Mouse (Mus musculus): ENCODE results near the gene Aprt.
"Not testable (repeated sequence)": the region's sequence is repeated elsewhere in the genome, so short reads cannot be mapped to it uniquely, and the experiment has no call there.

The Aprt gene

DNA sequence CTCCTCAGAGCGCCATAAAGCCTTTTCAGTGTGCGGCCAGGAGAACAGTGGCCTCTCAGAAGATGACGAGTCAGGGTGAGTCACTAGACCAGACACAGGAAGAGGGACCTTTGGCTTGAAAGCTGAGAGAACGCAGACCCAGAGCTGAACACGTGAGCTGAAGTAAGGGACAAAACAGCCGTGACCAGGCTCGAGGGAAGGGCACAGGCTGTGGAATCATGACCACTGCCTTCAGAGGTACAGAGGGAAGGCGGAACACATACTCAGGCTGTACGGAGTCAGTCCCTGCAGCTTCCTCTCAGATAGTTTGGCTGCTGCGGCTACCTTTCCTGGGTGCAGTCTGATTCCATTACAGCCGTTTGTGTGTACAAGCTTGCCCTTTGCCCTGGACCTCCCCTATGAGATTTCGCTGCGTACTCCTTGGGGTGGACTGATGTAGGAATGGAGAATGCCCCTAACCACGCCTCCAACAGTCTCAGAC is 8.7 kb upstream of the Aprt start:
- DNase-seq, result no peak

GRCm38 (mm10) chr8:122584981-122585380 is 8.3 kb upstream of the Aprt start:
- no peak for DNase-seq

- DNase-seq, result no peak
These were observed 4.2 kb upstream of the Aprt start for GRCm38 (mm10) chr8:122580926-122581325.

GRCm38 (mm10) chr8:122579196-122579595 is 2.5 kb upstream of the Aprt start:
- DNase-seq, result no peak

DNA sequence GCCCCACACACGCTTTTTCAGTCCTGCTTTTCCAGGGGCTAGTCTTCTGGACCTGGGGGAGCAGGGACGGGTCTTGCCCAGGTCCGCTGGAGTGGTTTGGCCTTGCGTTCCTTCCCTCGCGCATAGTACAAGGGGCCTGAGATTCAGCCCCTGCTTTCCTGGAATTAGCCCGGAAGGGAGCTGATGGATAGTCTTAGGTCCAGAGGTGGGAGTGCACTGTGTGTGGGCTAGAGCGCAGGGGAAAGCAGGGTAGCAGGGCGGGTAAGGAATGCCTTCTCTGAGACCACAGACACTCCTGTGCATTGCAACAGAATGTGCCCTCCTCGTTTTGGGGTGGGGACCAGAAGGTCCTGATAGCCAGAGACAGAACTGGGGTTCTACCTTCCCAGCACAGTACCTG is 407 bp upstream of the Aprt start:
- no peak for DNase-seq

- DNase-seq, result peak; percentile 65
These were observed 718 bp downstream of the Aprt start for GRCm38 (mm10) chr8:122575735-122576647.

GRCm38 (mm10) chr8:122575286-122575685 is 1.4 kb downstream of the Aprt start:
- DNase-seq, result no peak

DNA sequence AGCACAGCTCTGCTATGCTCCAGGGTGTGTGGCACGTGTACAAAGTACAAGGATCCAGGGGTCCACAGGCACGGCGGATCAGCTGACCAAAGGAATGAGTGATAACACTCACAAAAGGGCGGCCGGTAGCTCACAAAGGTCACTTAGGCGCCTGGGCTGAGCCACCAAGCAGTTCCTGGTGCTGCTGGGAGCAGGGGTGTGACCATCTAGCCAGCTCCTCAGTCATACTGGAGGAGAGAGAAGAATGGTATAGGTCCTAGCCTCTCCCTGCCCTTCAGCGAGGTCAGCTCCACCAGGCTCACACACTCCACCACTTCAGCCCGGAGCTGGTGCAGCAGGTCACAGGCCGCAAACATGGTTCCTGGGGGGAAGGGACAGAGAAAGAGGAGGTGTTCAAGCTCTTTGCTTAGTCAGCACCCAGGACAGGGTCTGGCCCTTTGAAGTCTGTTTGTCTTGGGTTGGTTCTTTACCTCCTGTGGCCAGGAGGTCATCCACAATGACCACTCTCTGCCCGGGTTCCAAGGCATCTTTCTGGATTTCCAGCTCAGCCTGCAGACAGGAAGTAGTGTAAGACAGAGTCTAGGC is 1.9 kb downstream of the Aprt start:
- DNase-seq, result no peak

- no peak for DNase-seq
These were observed 2.4 kb downstream of the Aprt start for GRCm38 (mm10) chr8:122574264-122574663.

DNA sequence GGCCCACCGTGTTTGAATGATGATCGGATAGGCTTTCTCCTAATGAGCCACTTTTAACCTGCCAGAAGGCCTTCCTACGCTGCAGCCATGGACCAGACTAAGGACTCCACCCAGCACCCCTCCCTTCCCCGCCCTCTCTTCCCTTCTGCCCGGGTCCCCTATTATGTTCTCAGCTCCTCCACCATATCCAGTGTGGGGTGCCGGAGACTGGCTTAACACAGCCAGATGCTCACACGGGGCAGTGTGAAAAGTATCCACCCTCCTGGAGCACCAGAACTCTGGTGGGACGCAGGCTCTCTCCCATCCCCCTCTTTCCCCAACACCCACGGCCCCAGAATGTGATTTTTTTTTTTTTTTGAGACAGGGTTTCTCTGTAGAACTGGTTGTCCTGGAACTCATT is 3.1 kb downstream of the Aprt start:
- DNase-seq, result no peak

GRCm38 (mm10) chr8:122573176-122573575 is 3.5 kb downstream of the Aprt start:
- not testable (repeated sequence) for DNase-seq

DNA sequence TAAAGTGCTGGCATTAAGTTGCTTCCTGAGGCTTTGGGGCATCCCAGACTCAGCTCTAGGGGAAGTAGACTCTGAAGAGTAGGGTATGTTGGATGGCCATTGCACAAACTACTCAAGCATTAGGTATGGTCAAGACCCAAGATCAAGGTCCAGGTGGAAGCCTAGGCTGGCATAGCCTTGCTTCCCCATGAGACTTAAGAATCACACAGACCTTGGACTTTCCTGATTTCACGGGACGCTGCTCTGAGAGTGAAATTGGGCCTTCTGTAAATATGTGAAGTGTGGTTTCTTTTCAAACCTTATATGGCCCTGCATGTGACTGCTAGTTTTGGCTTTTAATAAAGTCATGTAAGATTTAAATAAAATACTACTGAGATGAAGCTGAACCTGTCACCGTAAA is 4.0 kb downstream of the Aprt start:
- DNase-seq, result no peak

DNA sequence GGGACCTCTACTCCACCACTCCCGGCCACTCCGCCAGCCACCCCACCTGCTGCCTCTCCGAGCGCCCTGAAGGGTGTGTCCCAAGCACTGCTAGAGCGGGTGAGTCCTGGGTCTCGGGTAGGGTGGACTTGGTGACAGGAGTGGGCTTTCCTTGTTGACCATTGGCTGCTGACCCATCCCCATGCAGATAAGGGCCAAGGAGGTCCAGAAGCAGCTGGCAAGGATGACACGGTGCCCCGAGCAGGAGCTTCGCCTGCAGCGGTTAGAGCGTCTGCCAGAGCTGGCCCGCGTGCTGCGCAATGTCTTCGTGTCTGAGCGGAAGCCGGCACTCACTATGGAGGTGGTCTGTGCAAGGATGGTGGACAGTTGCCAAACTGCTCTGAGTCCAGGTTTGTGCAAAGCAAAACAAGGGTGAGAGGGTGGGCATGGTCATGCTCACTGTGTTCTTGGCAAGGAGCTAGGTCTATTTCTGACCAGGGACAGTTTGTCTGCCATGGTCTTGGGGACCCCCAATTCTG is 4.9 kb downstream of the Aprt start:
- peak; percentile 45 for DNase-seq

- DNase-seq, result peak; percentile 84
These were observed 5.6 kb downstream of the Aprt start for GRCm38 (mm10) chr8:122571153-122571552.

GRCm38 (mm10) chr8:122569996-122570395 is 6.7 kb downstream of the Aprt start:
- peak; percentile 58 for DNase-seq

DNA sequence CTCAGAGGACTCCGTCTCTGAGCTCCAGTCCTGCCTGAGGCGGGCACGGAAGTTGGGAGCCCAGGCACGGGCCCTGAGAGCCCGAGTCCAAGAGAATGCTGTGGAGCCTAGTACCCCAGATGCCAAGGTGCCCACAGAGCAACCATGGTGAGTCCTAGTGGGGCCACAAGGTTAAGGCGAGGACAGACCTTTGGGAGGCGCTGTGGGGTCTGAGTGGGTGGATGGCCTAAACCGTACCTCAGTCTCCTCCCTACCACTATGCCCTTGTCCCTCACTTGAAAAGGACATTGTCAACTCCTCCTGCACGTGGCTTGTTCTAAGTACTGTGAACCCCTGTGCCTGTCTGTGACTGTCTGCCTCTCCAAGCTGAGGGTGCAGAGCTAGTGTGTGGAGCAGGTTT is 7.4 kb downstream of the Aprt start:
- no peak for DNase-seq

- peak; percentile 71 for DNase-seq
These were observed 7.8 kb downstream of the Aprt start for GRCm38 (mm10) chr8:122568881-122569309.

DNA sequence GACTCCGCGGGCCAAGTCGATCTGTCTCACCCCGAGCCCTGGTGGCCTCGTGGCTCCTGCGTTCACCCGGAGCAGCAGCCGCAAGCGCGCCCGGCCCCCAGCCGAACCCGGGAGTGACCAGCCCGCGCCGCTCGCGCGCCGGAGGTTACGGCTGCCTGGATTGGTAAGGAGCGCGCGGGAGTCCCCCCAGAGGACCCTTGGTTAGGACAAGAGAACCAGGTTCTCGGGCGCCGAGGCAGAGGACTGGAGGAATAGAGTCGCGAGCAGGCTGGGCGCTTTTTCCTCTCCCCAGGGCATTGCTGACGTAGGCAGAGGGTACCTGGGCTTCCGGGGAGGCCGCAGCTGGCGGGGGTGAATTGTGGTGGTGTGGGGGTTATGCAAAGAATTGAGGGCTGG is 8.6 kb downstream of the Aprt start:
- DNase-seq, result peak; percentile 72

DNA sequence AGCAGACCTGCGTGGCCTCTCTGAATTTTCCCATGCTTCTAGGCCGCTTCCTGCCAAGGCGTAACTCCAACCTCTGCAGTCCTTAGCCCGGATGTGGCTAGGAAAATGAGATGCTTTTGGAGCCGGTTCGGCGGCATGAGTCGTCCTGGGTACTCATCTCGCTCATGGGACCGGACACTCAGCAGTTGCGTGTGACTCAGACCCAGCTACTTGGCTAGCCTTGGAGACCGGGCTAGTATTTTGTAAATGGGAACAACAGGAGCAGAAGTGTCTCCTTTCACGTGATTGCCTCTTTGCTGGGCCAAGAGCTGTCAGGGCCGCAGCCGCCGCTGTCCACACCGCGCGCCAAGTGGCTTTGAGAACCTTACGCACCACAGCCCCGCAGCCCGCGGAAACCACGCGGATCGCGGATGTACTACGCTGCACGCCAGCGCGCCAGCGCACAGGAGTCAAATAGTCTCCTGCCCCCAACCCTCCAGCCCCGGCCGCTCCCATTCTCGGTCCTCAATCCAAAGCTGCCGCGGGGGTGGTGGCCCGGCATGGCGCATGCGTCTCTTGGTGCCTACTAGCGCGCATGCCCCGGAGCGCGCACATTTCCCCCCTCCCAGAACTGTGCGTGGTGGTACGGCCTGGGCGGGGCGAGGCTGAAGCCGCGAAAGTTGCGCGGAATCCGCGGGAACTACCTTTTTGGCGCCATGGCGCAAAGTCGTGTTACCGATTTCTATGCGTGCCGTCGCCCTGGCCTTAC is 9.2 kb downstream of the Aprt start, which contains the start of gene Cdt1:
Cdt1 (plus strand) TSS at position 655 of the 748 bp plus-strand sequence.
- peak; percentile 96 for DNase-seq

- DNase-seq, result peak; percentile 70
These were observed 9.9 kb downstream of the Aprt start for GRCm38 (mm10) chr8:122566766-122567165.

DNA sequence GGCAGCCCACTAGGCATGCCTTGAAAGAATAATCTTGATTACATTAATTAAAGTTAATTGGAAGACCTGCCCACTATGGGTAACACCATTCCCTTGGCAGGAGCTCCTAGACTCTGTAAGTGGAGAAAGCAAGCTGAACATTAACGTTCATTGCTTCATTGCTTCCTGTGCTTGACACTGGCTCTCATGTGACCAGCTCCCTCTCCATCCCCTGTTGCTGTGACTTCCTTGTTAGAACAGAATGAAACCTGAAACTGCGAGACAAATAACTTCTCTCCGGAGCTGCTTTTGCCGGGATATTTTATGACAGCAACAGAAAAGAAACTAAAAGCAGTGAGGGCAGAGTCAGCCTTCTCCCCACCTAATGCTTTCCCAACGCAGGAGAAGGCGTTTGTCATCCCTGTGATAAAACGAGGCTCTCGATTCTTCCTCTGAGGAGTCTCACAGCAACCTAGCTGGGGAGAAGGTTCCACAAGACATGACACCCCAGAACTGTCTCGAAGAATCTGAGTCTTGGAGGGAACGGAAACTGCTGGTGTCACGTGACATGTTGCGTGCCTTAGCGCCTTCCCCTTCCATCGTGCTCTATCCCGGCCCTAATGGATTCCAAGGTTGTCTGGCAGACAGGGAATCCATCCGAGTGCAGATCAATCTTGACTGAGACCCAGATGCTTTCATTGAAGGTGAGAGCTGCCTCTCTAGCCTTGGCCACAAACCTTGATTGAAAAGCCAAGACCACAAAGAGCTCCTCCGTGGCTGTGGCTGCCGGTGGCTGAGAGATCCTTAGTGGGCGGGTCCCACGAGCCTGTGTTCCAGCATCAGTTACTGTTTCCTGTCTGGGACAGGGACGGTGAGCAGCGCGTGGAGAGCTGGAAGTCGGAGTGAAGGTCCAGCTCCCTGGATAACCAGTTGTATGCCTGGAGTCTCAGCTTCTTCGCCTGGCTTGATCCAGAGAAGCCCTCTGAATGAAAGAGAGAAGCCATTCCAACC is 12.1 kb downstream of the Aprt start:
- no peak for DNase-seq

- DNase-seq, result no peak
These were observed 15.5 kb downstream of the Aprt start for GRCm38 (mm10) chr8:122561199-122561598.

Measured in cerebellum, adult 9-11 months (tissue).